Mouse (Mus musculus): ENCODE measurements around the gene Tmem54. TPM values are rescaled to one million over a fixed set of nuclear protein-coding genes. Genes with fewer than 3 reads are reported as not detected.

The Tmem54 gene
- polyA plus RNA-seq, 1 experiment from 2014 or later = 1.9 TPM

DNA sequence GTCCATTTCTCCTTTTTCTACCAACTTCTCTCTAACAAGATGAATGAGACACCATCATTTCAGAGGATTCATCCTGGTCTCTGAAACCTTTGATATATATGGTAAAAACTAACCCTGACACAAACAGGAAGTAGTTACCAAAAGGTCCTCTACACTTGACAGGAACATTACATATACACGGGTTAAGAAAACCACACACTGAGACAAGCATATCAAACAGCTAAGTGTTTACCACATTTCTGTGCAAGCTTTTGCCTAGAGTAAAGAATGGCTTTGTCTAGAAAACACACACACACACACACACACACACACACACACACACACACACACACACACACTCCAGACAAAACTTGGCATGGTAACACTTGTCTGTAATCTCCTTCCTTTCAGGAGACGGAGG is 41.0 kb downstream of the Tmem54 start:
- Histone ChIP-seq H3K4me3 (no peak overlapping the region), H3K27me3 (replicated peaks) (no peaks in the 10 kb centered on the region), H3K4me2 (no peak overlapping the region), H3K9me3 (replicated peaks) (no peaks in the 10 kb centered on the region), H3K36me3 (peaks cover 30% of the 10 kb centered on the region), H3K27ac (no peak overlapping the region), H3K4me1 (peaks cover 31% of the 10 kb centered on the region), H3K9ac (no peak overlapping the region)
- ATAC-seq = no peak
- 42% methylated on average over 2 of the region's 2 CpGs for WGBS (ENCODE audit: insufficient replicate concordance)

DNA sequence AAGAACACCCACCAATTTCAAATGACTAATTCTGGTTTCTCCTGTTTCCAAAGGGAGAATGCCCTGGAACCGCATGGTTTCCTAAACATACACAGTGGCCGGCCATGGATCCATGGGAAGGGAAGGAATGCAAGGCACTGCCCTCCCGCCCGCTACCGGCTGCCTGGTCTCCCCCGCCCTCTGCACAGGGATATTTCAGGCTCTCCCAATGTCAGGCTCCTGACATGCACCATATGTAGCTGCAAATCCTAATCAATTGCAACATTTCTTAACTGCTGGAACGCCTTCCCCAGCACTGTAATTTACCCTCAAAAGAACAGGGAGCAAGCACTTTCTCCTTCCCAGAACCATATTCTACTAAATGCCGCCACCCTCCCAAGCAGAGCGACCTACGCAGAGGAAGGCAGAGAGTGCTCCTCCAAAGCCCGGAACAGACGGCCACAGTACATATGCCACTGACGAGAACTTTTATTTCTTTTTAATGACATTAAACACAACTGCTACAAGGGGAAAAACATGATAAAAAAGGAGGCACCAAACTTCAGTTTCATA is 42.3 kb downstream of the Tmem54 start:
- no peak overlapping the region for H3K27ac ChIP-seq
- H3K9me3 ChIP-seq (replicated peaks) = no peaks in the 10 kb centered on the region
- WGBS (ENCODE audit: insufficient replicate concordance) = 87% methylated on average over 13 of the region's 13 CpGs
- no peak overlapping the region for H3K9ac ChIP-seq
- no peak for ATAC-seq
- no peaks in the 10 kb centered on the region for H3K27me3 ChIP-seq (replicated peaks)
- peaks cover 42% of the 10 kb centered on the region for H3K36me3 ChIP-seq
- H3K4me1 ChIP-seq = peaks cover 18% of the 10 kb centered on the region
- no peak overlapping the region for H3K4me3 ChIP-seq
- no peak overlapping the region for H3K4me2 ChIP-seq

DNA sequence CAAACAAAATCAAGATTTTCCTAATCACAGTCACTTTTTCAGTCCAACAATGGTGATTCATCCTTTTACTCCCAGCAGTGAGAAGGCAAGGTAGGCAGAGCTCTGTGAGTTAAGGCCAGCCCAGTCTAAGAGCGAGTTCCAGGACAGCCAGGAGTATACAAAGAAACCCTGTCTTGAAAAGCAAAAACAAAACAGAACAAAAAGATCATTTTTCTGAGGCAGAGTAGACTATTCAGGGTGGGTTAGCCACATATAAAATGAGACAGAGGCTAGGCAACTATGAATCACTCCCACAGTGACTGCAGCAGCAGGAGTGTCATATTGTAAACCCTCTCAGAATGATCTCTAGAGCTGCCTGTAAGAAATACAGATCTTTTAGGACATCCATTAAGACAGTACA is 44.0 kb downstream of the Tmem54 start:
- Histone ChIP-seq H3K9ac (no peak overlapping the region), H3K27ac (no peak overlapping the region), H3K36me3 (peaks cover 57% of the 10 kb centered on the region), H3K4me1 (0 out of 2 replicates have a peak, but pooled peaks cover 5% of the 10 kb centered on the region), H3K9me3 (replicated peaks) (no peaks in the 10 kb centered on the region), H3K27me3 (replicated peaks) (no peaks in the 10 kb centered on the region), H3K4me2 (no peak overlapping the region), H3K4me3 (no peak overlapping the region)
- 77% methylated on average over 1 of the region's 1 CpGs for whole genome bisulfite sequencing (ENCODE audit: insufficient replicate concordance)
- ATAC-seq = no peak

DNA sequence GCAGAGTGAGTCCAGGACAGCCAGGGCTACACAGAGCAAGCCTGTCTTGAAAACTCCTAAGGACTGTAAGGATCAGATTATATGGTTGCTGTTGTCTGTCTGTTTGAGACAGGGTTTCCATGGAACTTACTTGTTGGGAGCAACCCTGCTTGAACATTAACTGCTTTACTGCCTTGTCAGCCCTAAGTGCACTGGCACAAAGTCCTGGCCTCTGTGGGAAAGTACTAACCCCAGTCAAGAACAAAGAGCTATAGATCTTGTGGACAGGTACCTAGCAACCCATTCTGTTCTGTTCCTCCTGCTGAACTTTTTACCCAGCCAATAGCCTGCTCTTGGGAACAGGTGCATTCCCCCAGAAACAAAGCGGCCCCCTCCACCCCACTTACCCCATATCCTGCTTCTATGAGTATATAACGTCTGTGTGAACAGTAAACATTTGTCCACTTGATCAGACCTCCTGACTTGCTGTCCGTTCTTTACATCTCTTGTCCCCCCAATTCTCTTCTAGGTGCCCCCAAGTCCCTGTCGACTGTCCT is 46.0 kb downstream of the Tmem54 start:
- WGBS (ENCODE audit: insufficient replicate concordance) = 79% methylated on average over 4 of the region's 4 CpGs

DNA sequence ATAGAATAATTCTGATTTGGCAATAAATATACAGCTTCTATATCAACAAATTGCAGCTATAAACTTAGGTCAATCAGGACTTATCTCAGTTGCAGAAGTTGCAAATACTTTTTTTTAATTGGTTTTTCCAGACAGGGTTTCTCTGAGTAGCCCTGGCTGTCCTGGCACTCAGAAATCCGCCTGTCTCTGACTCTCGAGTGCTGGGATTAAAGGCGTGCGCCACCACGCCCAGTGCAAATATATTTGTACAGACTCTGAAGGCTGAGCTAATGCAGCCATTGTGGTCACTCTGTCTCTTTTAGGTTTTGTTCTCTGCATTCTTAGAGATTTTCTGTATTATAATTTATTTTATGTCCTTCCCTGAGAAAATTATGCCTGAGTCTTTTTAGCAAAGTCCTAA is 52.2 kb downstream of the Tmem54 start:
- no peak overlapping the region for H3K9ac ChIP-seq
- WGBS (ENCODE audit: insufficient replicate concordance) = 81% methylated on average over 5 of the region's 5 CpGs
- no peak overlapping the region for H3K4me3 ChIP-seq
- H3K9me3 ChIP-seq (replicated peaks) = no peaks in the 10 kb centered on the region
- no peak overlapping the region for H3K4me2 ChIP-seq
- ATAC-seq = no peak
- H3K27ac ChIP-seq = no peak overlapping the region
- peaks cover 19% of the 10 kb centered on the region for H3K4me1 ChIP-seq
- H3K27me3 ChIP-seq (replicated peaks) = no peaks in the 10 kb centered on the region
- H3K36me3 ChIP-seq = peaks cover 72% of the 10 kb centered on the region

More for the DNA sequence above, 46.0 kb downstream of the Tmem54 start:
- no peaks in the 10 kb centered on the region for H3K27me3 ChIP-seq (replicated peaks)
- H3K4me2 ChIP-seq = no peak overlapping the region
- no peak overlapping the region for H3K27ac ChIP-seq
- H3K36me3 ChIP-seq = peaks cover 78% of the 10 kb centered on the region
- 0 out of 2 replicates have a peak, but pooled peaks cover 5% of the 10 kb centered on the region for H3K4me1 ChIP-seq
- H3K4me3 ChIP-seq = no peak overlapping the region
- no peak overlapping the region for H3K9ac ChIP-seq
- no peak for ATAC-seq
- H3K9me3 ChIP-seq (replicated peaks) = no peaks in the 10 kb centered on the region

DNA sequence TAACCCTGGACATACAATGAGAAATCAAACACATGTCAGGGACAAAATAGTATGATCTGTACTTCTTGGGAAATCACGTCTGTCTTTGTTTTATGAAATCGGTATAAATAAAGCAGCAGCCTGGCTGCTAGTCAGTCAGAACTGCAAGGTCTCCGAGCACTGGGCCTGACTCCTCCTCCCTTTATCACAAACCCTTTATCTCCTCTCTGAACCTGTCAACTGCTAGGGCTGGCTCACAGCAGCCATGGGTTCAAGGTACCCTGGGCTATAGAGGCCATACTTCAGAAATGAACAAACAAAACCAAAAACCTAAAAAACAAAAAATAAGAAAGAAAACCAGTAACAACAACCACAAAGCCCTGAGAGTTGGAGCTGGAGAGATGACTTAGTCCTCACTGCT is 53.2 kb downstream of the Tmem54 start:
- ATAC-seq = peak; percentile 96
- H3K4me2 ChIP-seq = peak overlapping the region; percentile 23; the same call in 1 of the 2 replicates
- H3K27ac ChIP-seq = peak overlapping the region; percentile 74

DNA sequence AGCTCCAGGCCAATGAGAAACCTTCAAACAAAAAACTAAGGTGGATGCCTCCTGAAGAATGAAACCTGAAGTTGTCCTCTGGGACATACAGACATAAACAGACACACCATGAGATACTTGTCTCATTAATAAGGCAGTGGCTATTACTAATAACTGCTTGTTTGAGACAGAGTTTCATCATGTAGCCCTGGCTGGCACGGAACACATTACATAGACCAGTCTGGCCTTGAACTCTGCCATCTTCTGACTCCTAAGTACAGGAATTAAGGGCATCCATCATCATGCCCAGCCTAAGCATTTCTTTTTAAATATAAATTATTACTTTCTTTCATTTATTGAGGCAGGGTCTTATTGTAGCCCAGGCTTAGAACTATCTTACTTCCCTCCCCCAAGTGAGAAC is 55.7 kb downstream of the Tmem54 start:
- Histone ChIP-seq H3K36me3 (peaks cover 63% of the 10 kb centered on the region), H3K4me2 (no peak overlapping the region), H3K4me1 (peaks cover 19% of the 10 kb centered on the region), H3K4me3 (no peak overlapping the region), H3K27me3 (replicated peaks) (no peaks in the 10 kb centered on the region), H3K9ac (no peak overlapping the region), H3K9me3 (replicated peaks) (no peaks in the 10 kb centered on the region), H3K27ac (no peak overlapping the region)
- ATAC-seq = no peak
- 85% methylated on average over 1 of the region's 1 CpGs for WGBS (ENCODE audit: insufficient replicate concordance)

More for the DNA sequence above, 53.2 kb downstream of the Tmem54 start:
- Histone ChIP-seq H3K9me3 (replicated peaks) (no peaks in the 10 kb centered on the region), H3K27me3 (replicated peaks) (no peaks in the 10 kb centered on the region), H3K4me3 (no peak overlapping the region), H3K4me1 (peaks cover 19% of the 10 kb centered on the region), H3K9ac (0 out of 2 replicates have a peak overlapping the region, but pooled peaks have one; percentile 20), H3K36me3 (peaks cover 65% of the 10 kb centered on the region)
- 39% methylated on average over 3 of the region's 3 CpGs for WGBS (ENCODE audit: insufficient replicate concordance)

Other genes with a start within 250 kb of the Tmem54 start
- 1.3 and 1.8 TPM in 2 replicates for gene Trim62, start 222.0 kb upstream of the Tmem54 start, polyA plus RNA-seq (2016; fragmentation: Nextera tagmentation; extraction: Ambion mirVana)
- gene Azin2, start 143.1 kb upstream of the Tmem54 start, polyA plus RNA-seq (2016; fragmentation: Nextera tagmentation; extraction: Ambion mirVana) = 2.0 and 2.5 TPM in 2 replicates
- gene Ak2, start 113.6 kb upstream of the Tmem54 start, polyA plus RNA-seq (2016; fragmentation: Nextera tagmentation; extraction: Ambion mirVana) = 176 and 179 TPM in 2 replicates
- gene Rnf19b, start 47.3 kb upstream of the Tmem54 start, polyA plus RNA-seq (2016; fragmentation: Nextera tagmentation; extraction: Ambion mirVana) = 7.1 TPM in 2 replicates
- 1.9 and 2.3 TPM in 2 replicates for gene Hpca, start 16.5 kb downstream of the Tmem54 start, polyA plus RNA-seq (2016; fragmentation: Nextera tagmentation; extraction: Ambion mirVana)
- gene Fndc5, start 31.5 kb downstream of the Tmem54 start, polyA plus RNA-seq (2016; fragmentation: Nextera tagmentation; extraction: Ambion mirVana) = 1.3 and 1.8 TPM in 2 replicates
- gene S100pbp, start 84.2 kb downstream of the Tmem54 start, polyA plus RNA-seq (2016; fragmentation: Nextera tagmentation; extraction: Ambion mirVana) = 10.9 and 12.1 TPM in 2 replicates
- 92.4 and 92.9 TPM in 2 replicates for gene Yars, start 84.2 kb downstream of the Tmem54 start, polyA plus RNA-seq (2016; fragmentation: Nextera tagmentation; extraction: Ambion mirVana)
- 0.72 and 0.92 TPM in 2 replicates for gene C77080, start 155.9 kb downstream of the Tmem54 start, polyA plus RNA-seq (2016; fragmentation: Nextera tagmentation; extraction: Ambion mirVana)
- gene Sync, start 182.1 kb downstream of the Tmem54 start, polyA plus RNA-seq (2016; fragmentation: Nextera tagmentation; extraction: Ambion mirVana) = 0.13 and 0.24 TPM in 2 replicates
- gene Rbbp4, start 229.8 kb downstream of the Tmem54 start, polyA plus RNA-seq (2016; fragmentation: Nextera tagmentation; extraction: Ambion mirVana) = 292 and 306 TPM in 2 replicates
- 31.1 and 38.9 TPM in 2 replicates for gene Zbtb8os, start 230.1 kb downstream of the Tmem54 start, polyA plus RNA-seq (2016; fragmentation: Nextera tagmentation; extraction: Ambion mirVana)